Mouse (Mus musculus) MEL (cell line): Measurements from ENCODE around the gene Tmed1. TPM values are rescaled to one million over a fixed set of nuclear protein-coding genes. Genes with fewer than 3 reads are reported as not detected.

Source experiments
- DNase-seq: peaks from one replicate; pipeline ENCODE4 v3.0.0; 2011; ENCODE audit warnings: low read depth, low spot score
- H3K27ac ChIP-seq: 2 replicates; pipeline ENCODE4 v1.5.1; 2012; ENCODE audit warnings: low read depth, mild to moderate bottlenecking, control low read depth, low read length, moderate library complexity; ENCODE audit not compliant: control insufficient read depth
- H3K27me3 ChIP-seq, 2 experiments: fragments of 150-350 bp in 1 of 2; sonication (generic) in 1 of 2; 2 replicates each; pipeline ENCODE4 v1.6.1; 2012; ENCODE audit warnings: low read length in 2 of 2, mild to moderate bottlenecking in 2 of 2, improper control_type of control experiment in 1 of 2, moderate library complexity in 1 of 2; ENCODE audit not compliant: insufficient read depth in 2 of 2, control insufficient read depth in 1 of 2
- H3K36me3 ChIP-seq, 2 experiments: 2 replicates each; pipeline ENCODE4 v1.6.1; 2012 to 2014; ENCODE audit warnings: low read length in 2 of 2, improper control_type of control experiment in 1 of 2, inconsistent platforms in 1 of 2, mild to moderate bottlenecking in 1 of 2; ENCODE audit not compliant: insufficient read depth in 2 of 2, control insufficient read depth in 1 of 2
- H3K4me1 ChIP-seq, 2 experiments: fragments of 150-350 bp in 1 of 2; sonication (generic) in 1 of 2; 2 replicates each; pipeline ENCODE4 v1.6.1; 2012; ENCODE audit warnings: low read length in 2 of 2, improper control_type of control experiment in 1 of 2, mild to moderate bottlenecking in 1 of 2; ENCODE audit not compliant: insufficient read depth in 2 of 2, control insufficient read depth in 1 of 2
- H3K4me3 ChIP-seq, 2 experiments: fragments of 150-350 bp in 1 of 2; sonication (generic) in 1 of 2; 2 replicates each; pipeline ENCODE4 v1.5.1; 2012; ENCODE audit warnings: low read depth in 2 of 2, low read length in 2 of 2, mild to moderate bottlenecking in 2 of 2, moderate library complexity in 2 of 2, control low read depth in 1 of 2, improper control_type of control experiment in 1 of 2; ENCODE audit not compliant: control insufficient read depth in 1 of 2, insufficient read depth in 1 of 2
- H3K79me2 ChIP-seq: 2 replicates; pipeline ENCODE4 v1.6.1; 2012; ENCODE audit warnings: mild to moderate bottlenecking, low read length, moderate library complexity; ENCODE audit not compliant: control insufficient read depth, poor library complexity, insufficient read depth
- H3K9ac ChIP-seq: 2 replicates; pipeline ENCODE4 v1.6.1; 2012; ENCODE audit warnings: low read depth, mild to moderate bottlenecking, control low read depth, low read length, moderate library complexity; ENCODE audit not compliant: control insufficient read depth, poor library complexity, severe bottlenecking
- H3K9me3 ChIP-seq: fragments of 150-350 bp; sonication (generic); replicated peaks from 2 replicates; pipeline ENCODE4 v1.6.1; 2012; ENCODE audit warnings: mild to moderate bottlenecking, low read length, improper control_type of control experiment, moderate library complexity; ENCODE audit not compliant: insufficient read depth
- BHLHE40 ChIP-seq: IDR thresholded peaks from 2 replicates; pipeline ENCODE4 v1.6.1; 2012; ENCODE audit warnings: low read depth, mild to moderate bottlenecking, inconsistent platforms, low read length, improper control_type of control experiment, borderline replicate concordance
- CHD1 ChIP-seq: IDR thresholded peaks from 2 replicates; pipeline ENCODE4 v1.6.1; 2012; ENCODE audit warnings: low read depth, mild to moderate bottlenecking, inconsistent platforms, low read length, improper control_type of control experiment
- CHD2 ChIP-seq: IDR thresholded peaks from 2 replicates; pipeline ENCODE4 v1.6.1; 2011; ENCODE audit warnings: low read length, improper control_type of control experiment
- ETS1 ChIP-seq: IDR thresholded peaks from 2 replicates; pipeline ENCODE4 v1.6.1; 2012; ENCODE audit warnings: low read depth, mild to moderate bottlenecking, inconsistent platforms, low read length, improper control_type of control experiment, moderate library complexity
- GATA1 ChIP-seq: IDR thresholded peaks from 2 replicates; pipeline ENCODE4 v1.6.1; 2011; ENCODE audit warnings: low read depth, low read length, improper control_type of control experiment
- HCFC1 ChIP-seq: IDR thresholded peaks from 2 replicates; pipeline ENCODE4 v1.6.1; 2012; ENCODE audit warnings: low read depth, mild to moderate bottlenecking, inconsistent platforms, low read length, improper control_type of control experiment, moderate library complexity
- MEF2A ChIP-seq: IDR thresholded peaks from 2 replicates; pipeline ENCODE4 v1.6.1; 2014; ENCODE audit warnings: low read depth, mild to moderate bottlenecking, inconsistent platforms, low read length, improper control_type of control experiment; ENCODE audit not compliant: poor library complexity, insufficient replicate concordance, severe bottlenecking; ENCODE audit errors: extremely low read depth
- NELFE ChIP-seq: IDR thresholded peaks from 2 replicates; pipeline ENCODE4 v1.6.1; 2011; ENCODE audit warnings: low read depth, low read length, improper control_type of control experiment
- POLR2AphosphoS5 ChIP-seq: IDR thresholded peaks from 2 replicates; pipeline ENCODE4 v1.6.1; 2012; ENCODE audit warnings: low read depth, borderline replicate concordance, mild to moderate bottlenecking, inconsistent platforms, low read length, moderate library complexity, mixed read lengths
- RAD21 ChIP-seq: IDR thresholded peaks from 2 replicates; pipeline ENCODE4 v1.6.1; 2011; ENCODE audit warnings: mild to moderate bottlenecking, low read depth, low read length, improper control_type of control experiment
- RCOR1 ChIP-seq: IDR thresholded peaks from 2 replicates; pipeline ENCODE4 v1.6.1; 2012; ENCODE audit warnings: low read depth, mild to moderate bottlenecking, inconsistent platforms, low read length, improper control_type of control experiment
- TAL1 ChIP-seq: IDR thresholded peaks from 2 replicates; pipeline ENCODE4 v1.6.1; 2012; ENCODE audit warnings: mild to moderate bottlenecking, inconsistent platforms, low read length, moderate library complexity, mixed read lengths
- USF2 ChIP-seq, 2 experiments: IDR thresholded peaks; 2 replicates each; pipeline ENCODE4 v1.6.1; 2011 to 2012; ENCODE audit warnings: improper control_type of control experiment in 2 of 2, low read length in 2 of 2, borderline replicate concordance in 1 of 2, inconsistent platforms in 1 of 2, low read depth in 1 of 2, mild to moderate bottlenecking in 1 of 2; ENCODE audit not compliant: insufficient read depth in 1 of 2
- ZKSCAN1 ChIP-seq: IDR thresholded peaks from 2 replicates; pipeline ENCODE4 v1.6.1; 2012; ENCODE audit warnings: low read depth, mild to moderate bottlenecking, inconsistent platforms, low read length, improper control_type of control experiment, moderate library complexity
- polyA plus RNA-seq, 2 experiments: library from polyadenylated mRNA; stranded (reverse) in 1 of 2; unstranded in 1 of 2; fragments of >175 nt in 1 of 2; fragments of >200 nt in 1 of 2; gene quantifications; 2 replicates each; pipeline versions ENCODE4 v1.2.1 to v1.2.4; 2012; ENCODE audit warnings: low replicate concordance in 2 of 2, low read depth in 1 of 2; ENCODE audit not compliant: insufficient read length in 2 of 2, insufficient read depth in 1 of 2, missing spikeins in 1 of 2
- total RNA-seq: library from RNA; depleted of rRNA; stranded (reverse); fragments of 300-350 nt; gene quantifications from 2 replicates; pipeline ENCODE4 v1.2.3, GENCODE M21; 2012

Gene Tmed1
- total and polyA plus RNA-seq, 3 experiments = 89.4 to 146 TPM; not detected in 1

- DNase-seq = no peak
- H3K4me3 ChIP-seq = no peak overlapping the region
- peaks cover 8% of the 10 kb centered on the region for H3K79me2 ChIP-seq
- no peak for TF ChIP-seq USF2 (IDR thresholded peaks at IDR 0.05; ENCODE audit: borderline replicate concordance in 1 of 2, insufficient read depth in 1 of 2, low read depth in 1 of 2, low read length in 2 of 2)
- peak; percentile 29; the same call in 1 of the 2 replicates for TF ChIP-seq POLR2AphosphoS5
- H3K27ac ChIP-seq = no peak overlapping the region
- peaks cover 0 to 12% of the 10 kb centered on the region in 2 experiments; a peak in 3 of 4 replicates for H3K4me1 ChIP-seq
- H3K9me3 ChIP-seq = no peaks in the 10 kb centered on the region
- H3K27me3 ChIP-seq = no peaks in the 10 kb centered on the region
- no peak overlapping the region for H3K9ac ChIP-seq
- H3K36me3 ChIP-seq = peaks cover 7 to 8% of the 10 kb centered on the region in 2 experiments
These were observed 4.3 kb downstream of the Tmed1 start for GRCm38 (mm10) chr9:21505767-21506166.

GRCm38 (mm10) chr9:21503352-21503751 is 6.7 kb downstream of the Tmed1 start:
- H3K4me3 ChIP-seq = no peak overlapping the region
- no peaks in the 10 kb centered on the region for H3K27me3 ChIP-seq
- no peaks in the 10 kb centered on the region for H3K9me3 ChIP-seq
- H3K4me1 ChIP-seq = no peaks in the 10 kb centered on the region
- peaks cover 0 to 14% of the 10 kb centered on the region in 2 experiments; a peak in 2 of 4 replicates for H3K36me3 ChIP-seq
- no peak for DNase-seq
- TF ChIP-seq ZKSCAN1 = no peak
- peak; percentile 52; the same call in 1 of the 2 replicates for TF ChIP-seq POLR2AphosphoS5
- TF ChIP-seq BHLHE40 = no peak
- TF ChIP-seq HCFC1 = no peak
- no peak for TF ChIP-seq CHD1
- TF ChIP-seq MEF2A = no peak
- H3K79me2 ChIP-seq = no peaks in the 10 kb centered on the region
- no peak overlapping the region for H3K9ac ChIP-seq
- no peak overlapping the region for H3K27ac ChIP-seq

- no peak overlapping the region for H3K9ac ChIP-seq
- no peaks in the 10 kb centered on the region for H3K27me3 ChIP-seq
- H3K36me3 ChIP-seq = peaks cover 0 to 16% of the 10 kb centered on the region in 2 experiments; a peak in 2 of 4 replicates
- no peak overlapping the region for H3K4me3 ChIP-seq
- no peak for TF ChIP-seq RAD21
- no peak for TF ChIP-seq ETS1
- TF ChIP-seq CHD2 = no peak
- no peak for TF ChIP-seq NELFE
- no peak for TF ChIP-seq CHD1
- TF ChIP-seq GATA1 = no peak
- TF ChIP-seq BHLHE40 = no peak
- no peak for TF ChIP-seq ZKSCAN1
- no peak for TF ChIP-seq TAL1
- no peak for TF ChIP-seq RCOR1
- TF ChIP-seq, all 39 proteins: peak for 0
- DNase-seq = no peak
- Histone ChIP-seq H3K9me3 (no peaks in the 10 kb centered on the region), H3K4me1 (no peaks in the 10 kb centered on the region), H3K27ac (no peak overlapping the region), H3K79me2 (no peaks in the 10 kb centered on the region)
These were observed 11.7 kb downstream of the Tmed1 start for GRCm38 (mm10) chr9:21498284-21498902.
